Mouse (Mus musculus): ENCODE results near the gene Ddi2.

DNA sequence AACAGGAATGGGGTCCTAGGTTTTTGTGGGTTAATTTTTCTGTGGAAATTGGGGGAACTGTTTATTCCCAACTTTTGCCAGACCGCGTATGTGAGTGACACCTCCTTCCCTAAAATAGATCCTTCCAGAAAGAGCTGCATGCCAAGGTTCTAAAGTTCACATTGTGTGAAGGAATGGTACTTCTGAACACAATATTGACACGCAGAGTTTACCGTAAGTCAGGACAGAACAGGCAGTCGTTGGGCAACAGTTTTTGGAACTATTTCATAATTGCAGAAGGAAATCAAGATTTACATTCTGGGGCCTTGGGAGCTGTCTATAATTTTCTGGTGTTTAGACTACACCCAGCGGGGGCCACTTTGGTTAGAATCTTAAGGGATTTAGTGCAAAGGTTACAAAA lies 1.3 kb downstream of the Ddi2 start:
- TF ChIP-seq POLR2A (IDR thresholded peaks at IDR 0.05; ENCODE audit: low read depth, low read length) (no peak), CTCF (IDR thresholded peaks at IDR 0.05; ENCODE audit: extremely low read depth, insufficient read length, insufficient replicate concordance, low read depth, low read length) (no peak)
